Mouse (Mus musculus) limb, embryonic 11.5 days (tissue): ENCODE results near the gene Mfap2. TPM values are rescaled to one million over a fixed set of nuclear protein-coding genes. Genes with fewer than 3 reads are reported as not detected.

Experiments used
- ATAC-seq: fragments of 200-750 bp; cut with Nextera tagmentation; 2 replicates; pipeline ENCODE4 v1.8.0; 2017; ENCODE audit warnings: low read depth; ENCODE audit not compliant: insufficient number of reproducible peaks, low FRiP score, low TSS enrichment
- DNase-seq: peaks from one replicate; pipeline ENCODE4 v3.0.0-alpha.2; 2015; ENCODE audit warnings: low spot score
- H3K27ac ChIP-seq: fragments of 300-500 bp; sonication (generic); replicated peaks from 2 replicates; pipeline ENCODE4 v1.5.1; 2014; ENCODE audit warnings: low read depth, mild to moderate bottlenecking, low read length
- H3K27me3 ChIP-seq: fragments of 300-500 bp; sonication (generic); 2 replicates; pipeline ENCODE4 v1.6.1; 2014; ENCODE audit warnings: mild to moderate bottlenecking, low read length, mixed read lengths; ENCODE audit not compliant: control insufficient read depth, insufficient read depth
- H3K36me3 ChIP-seq: fragments of 300-500 bp; sonication (generic); 2 replicates; pipeline ENCODE4 v1.6.1; 2014; ENCODE audit warnings: mild to moderate bottlenecking, low read length, moderate library complexity, mixed read lengths; ENCODE audit not compliant: control insufficient read depth, insufficient read depth
- H3K4me1 ChIP-seq: fragments of 300-500 bp; sonication (generic); 2 replicates; pipeline ENCODE4 v1.6.1; 2014; ENCODE audit warnings: low read length, mixed read lengths; ENCODE audit not compliant: control insufficient read depth, insufficient read depth
- H3K4me2 ChIP-seq: fragments of 300-500 bp; sonication (generic); 2 replicates; pipeline ENCODE4 v1.6.1; 2014; ENCODE audit warnings: low read depth, mild to moderate bottlenecking, moderate library complexity; ENCODE audit not compliant: severe bottlenecking
- H3K4me3 ChIP-seq: fragments of 300-500 bp; sonication (generic); 2 replicates; pipeline ENCODE4 v1.5.1; 2014; ENCODE audit warnings: low read depth, low read length
- H3K9ac ChIP-seq: fragments of 300-500 bp; sonication (generic); 2 replicates; pipeline ENCODE4 v1.6.1; 2014; ENCODE audit warnings: mild to moderate bottlenecking, low read length
- H3K9me3 ChIP-seq: fragments of 300-500 bp; sonication (generic); 2 replicates; pipeline ENCODE4 v1.6.1; 2016; ENCODE audit warnings: low read length; ENCODE audit not compliant: control insufficient read depth
- WGBS: fragments of 180-500 bp; shearing (Covaris S2); extraction: QIAGEN DNeasy Blood & Tissue Kit; methylation state at CpG from one replicate; pipeline ENCODE4 v1.1.7; 2014; 5-methylcytosine and 5-hydroxymethylcytosine counted together
- polyA plus RNA-seq: library from polyadenylated mRNA; unstranded; fragments of >200 nt; fragmentation: Nextera tagmentation; extraction: Ambion mirVana; gene quantifications from 2 replicates; pipeline ENCODE4 v1.2.1, GENCODE M21; 2014

Mfap2 gene
- 485 and 517 TPM in 2 replicates for polyA plus RNA-seq

DNA sequence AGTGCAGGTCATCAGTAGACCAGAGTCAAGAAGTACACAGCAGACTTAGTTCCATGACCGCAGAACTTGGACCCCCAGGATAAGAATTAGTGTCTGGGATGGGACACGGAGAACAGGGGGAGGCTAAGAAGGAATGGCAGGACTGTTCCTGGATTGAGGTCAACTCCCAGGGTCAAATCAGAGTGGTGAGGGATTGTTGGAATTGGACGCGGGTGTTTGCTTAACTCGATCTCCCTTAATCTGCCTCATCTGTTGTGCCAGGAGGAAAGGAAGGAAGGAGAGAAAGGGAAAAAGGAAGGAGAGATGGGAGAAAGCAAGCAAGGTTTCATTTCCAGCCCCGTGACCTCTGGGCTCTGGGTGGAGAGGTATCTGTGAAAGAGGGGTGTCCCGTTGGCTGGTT, at the start of gene Mfap2:
Gene Mfap2, plus strand, starts transcription at position 301 of the 400 bp plus-strand sequence.
- Histone ChIP-seq H3K9me3 (no peaks in the 10 kb centered on the region), H3K9ac (peak within 1 kb of the TSS; percentile 75), H3K36me3 (peaks cover 30% of the 10 kb centered on the region), H3K27ac (peak within 1 kb of the TSS; percentile 74), H3K4me1 (peaks cover 17% of the 10 kb centered on the region), H3K4me2 (peak within 1 kb of the TSS; percentile 93), H3K27me3 (no peaks in the 10 kb centered on the region), H3K4me3 (peak within 1 kb of the TSS; percentile 54)
- ATAC-seq (no peak), DNase-seq (no peak)
- WGBS = 14% methylated on average over 7 of the region's 7 CpGs

DNA sequence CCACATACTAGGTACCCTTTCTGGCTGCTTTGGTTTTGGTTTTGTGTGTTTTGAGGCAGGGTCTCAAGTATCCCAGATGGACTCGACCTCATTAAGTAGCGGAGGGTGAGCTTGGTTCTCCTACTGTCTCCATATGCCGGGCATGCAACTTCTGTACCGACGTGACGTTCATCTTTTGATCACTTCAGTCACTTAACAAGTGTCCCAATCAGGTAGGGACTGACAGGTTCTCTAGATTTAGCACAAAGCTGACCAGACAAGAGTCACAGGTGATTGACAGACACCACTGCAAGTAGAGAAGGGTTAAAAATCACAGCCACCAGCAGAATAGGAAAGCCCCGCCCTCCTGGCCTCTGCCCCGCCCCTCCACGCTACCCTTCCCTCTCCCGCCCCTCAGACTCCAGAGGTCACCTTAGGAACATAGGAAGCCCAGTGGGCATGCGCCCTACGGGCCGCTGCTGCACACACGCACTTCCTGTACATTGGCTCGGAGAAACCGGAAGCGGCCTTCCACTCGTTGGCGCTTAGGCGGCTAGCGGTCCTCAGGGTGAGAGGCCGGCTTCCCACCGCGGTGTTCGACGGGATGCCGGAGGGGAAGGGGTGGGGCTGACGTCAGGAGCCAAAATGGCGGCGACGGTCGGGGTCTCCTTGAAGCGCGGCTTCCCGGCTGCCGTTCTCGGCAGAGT, 49.3 kb upstream of the Mfap2 start, which contains the start of gene Sdhb:
Gene Sdhb, plus strand, starts transcription at position 423 of the 686 bp plus-strand sequence.
- peak within 1 kb of the TSS; percentile 96 for H3K4me3 ChIP-seq
- no peak within 1 kb of the TSS; the same call in 1 of the 2 replicates for H3K27ac ChIP-seq
- 3% methylated on average over 37 of the region's 37 CpGs for WGBS
- H3K9me3 ChIP-seq = no peaks in the 10 kb centered on the region
- no peaks in the 10 kb centered on the region for H3K27me3 ChIP-seq
- no peaks in the 10 kb centered on the region for H3K36me3 ChIP-seq
- DNase-seq (peak; percentile 97), ATAC-seq (peak; percentile 91)
- peak within 1 kb of the TSS; percentile 92 for H3K4me2 ChIP-seq
- H3K4me1 ChIP-seq = peaks cover 8% of the 10 kb centered on the region; the same call in 1 of the 2 replicates
- peak within 1 kb of the TSS; percentile 92 for H3K9ac ChIP-seq

DNA sequence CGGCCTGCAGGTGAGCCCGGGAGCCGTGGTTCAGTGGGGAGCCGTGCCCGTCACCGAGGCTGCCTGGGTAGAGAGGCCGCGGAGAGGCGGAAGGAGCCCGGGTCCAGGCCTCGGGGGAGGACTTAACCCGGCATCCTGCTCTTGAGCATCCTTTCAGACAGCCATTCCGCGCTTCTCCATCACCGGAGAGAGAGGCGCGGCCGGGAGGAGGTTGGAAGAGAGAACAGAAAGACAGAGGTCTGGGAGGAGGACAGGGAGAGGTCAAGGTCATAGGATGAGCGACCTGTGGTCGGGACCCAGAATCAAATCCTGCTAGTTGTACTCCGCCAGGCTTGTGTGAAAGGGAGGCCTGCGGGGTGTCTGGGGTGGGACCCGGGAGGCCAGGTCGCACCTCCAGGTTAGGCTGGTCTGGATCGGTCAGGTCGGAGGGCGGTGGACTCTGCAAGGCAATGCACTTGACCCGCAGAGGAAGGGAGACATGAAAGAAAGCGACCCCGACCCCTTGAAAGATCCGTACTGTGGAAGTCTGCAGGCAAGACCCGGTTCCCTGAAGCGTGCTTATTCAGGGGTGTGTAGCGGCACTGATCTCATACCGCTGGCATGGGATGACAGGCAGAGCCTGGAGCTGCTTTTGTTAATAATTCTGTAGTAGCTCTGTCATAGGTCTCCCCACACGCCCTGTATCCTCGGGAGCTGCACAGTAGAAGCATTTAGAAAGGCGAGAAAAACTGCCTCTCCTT, 48.6 kb upstream of the Mfap2 start:
- Histone ChIP-seq H3K27me3 (no peaks in the 10 kb centered on the region), H3K4me2 (peak overlapping the region; percentile 92), H3K27ac (no peak overlapping the region; the same call in 1 of the 2 replicates), H3K4me1 (peaks cover 8% of the 10 kb centered on the region; the same call in 1 of the 2 replicates), H3K9ac (peak overlapping the region; percentile 92), H3K9me3 (no peaks in the 10 kb centered on the region), H3K36me3 (no peaks in the 10 kb centered on the region), H3K4me3 (peak overlapping the region; percentile 96)
- no peak for DNase-seq
- WGBS = 2% methylated on average over 38 of the region's 38 CpGs
- ATAC-seq = peak; percentile 14; the same call in 1 of the 2 replicates

DNA sequence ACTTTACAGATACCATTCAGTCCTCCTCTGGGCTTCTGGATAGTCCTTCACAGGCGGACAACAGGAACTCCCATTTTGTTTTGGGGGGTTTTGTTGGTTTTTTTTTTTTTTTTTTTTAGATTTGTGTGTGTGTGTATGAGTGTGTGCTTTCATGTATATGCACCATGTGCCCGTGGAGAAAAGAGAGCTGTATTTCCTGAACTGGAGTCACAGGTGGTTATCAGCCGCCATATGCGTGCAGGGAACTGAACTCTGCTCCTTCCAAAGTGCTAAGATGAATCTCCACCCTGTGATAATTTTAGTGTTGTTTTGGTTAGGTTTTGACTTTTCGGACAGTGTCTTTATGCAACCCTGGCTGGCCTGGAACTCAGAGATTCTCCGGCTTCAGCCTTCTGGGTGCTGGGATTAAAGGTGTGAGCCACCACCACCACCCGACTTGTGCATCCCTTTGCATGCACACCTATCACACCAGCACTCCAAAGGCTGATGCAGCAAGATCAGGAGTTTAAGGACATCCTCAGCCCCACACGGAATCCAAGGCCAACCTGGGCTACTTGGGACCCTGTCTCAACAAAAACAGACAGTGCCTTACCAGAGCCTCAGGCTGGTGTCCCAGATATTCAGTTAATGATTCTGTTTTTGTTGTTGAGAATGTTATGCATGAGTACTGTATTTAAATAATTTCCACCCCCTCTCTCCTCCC, 47.9 kb upstream of the Mfap2 start:
- H3K4me3 ChIP-seq = peak overlapping the region; percentile 96
- H3K36me3 ChIP-seq = no peaks in the 10 kb centered on the region
- peak overlapping the region; percentile 92 for H3K4me2 ChIP-seq
- no peak for ATAC-seq
- H3K9me3 ChIP-seq = no peaks in the 10 kb centered on the region
- peak overlapping the region; percentile 92 for H3K9ac ChIP-seq
- WGBS = 76% methylated on average over 8 of the region's 8 CpGs
- DNase-seq = no peak
- no peak overlapping the region for H3K27ac ChIP-seq
- peaks cover 8% of the 10 kb centered on the region; the same call in 1 of the 2 replicates for H3K4me1 ChIP-seq
- no peaks in the 10 kb centered on the region for H3K27me3 ChIP-seq

DNA sequence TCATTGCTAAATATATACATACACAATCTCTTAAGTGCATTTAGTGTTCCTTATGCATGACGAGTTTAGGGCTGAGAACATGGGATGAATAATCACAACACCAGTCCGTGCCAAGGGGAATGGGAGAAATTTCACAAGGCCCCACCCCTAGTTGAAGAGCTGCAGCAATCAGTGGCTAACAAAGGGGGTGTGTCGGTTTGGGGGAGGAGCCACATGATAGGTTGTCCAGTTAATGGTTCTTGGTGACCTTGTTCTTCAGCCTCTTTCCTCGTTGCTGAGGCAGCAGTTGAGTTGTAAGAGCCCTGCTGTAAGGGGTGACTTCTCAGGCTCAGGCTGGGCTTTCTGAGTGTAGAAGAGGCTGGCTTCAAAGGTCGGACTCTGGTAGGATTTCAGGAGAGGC, 47.3 kb upstream of the Mfap2 start:
- no peaks in the 10 kb centered on the region for H3K27me3 ChIP-seq
- no peak overlapping the region for H3K4me2 ChIP-seq
- WGBS = 42% methylated on average over 5 of the region's 5 CpGs
- ATAC-seq = no peak
- no peaks in the 10 kb centered on the region for H3K9me3 ChIP-seq
- no peak overlapping the region for H3K4me3 ChIP-seq
- no peak overlapping the region for H3K9ac ChIP-seq
- no peak overlapping the region for H3K27ac ChIP-seq
- H3K4me1 ChIP-seq = peaks cover 8% of the 10 kb centered on the region; the same call in 1 of the 2 replicates
- H3K36me3 ChIP-seq = no peaks in the 10 kb centered on the region
- no peak for DNase-seq

DNA sequence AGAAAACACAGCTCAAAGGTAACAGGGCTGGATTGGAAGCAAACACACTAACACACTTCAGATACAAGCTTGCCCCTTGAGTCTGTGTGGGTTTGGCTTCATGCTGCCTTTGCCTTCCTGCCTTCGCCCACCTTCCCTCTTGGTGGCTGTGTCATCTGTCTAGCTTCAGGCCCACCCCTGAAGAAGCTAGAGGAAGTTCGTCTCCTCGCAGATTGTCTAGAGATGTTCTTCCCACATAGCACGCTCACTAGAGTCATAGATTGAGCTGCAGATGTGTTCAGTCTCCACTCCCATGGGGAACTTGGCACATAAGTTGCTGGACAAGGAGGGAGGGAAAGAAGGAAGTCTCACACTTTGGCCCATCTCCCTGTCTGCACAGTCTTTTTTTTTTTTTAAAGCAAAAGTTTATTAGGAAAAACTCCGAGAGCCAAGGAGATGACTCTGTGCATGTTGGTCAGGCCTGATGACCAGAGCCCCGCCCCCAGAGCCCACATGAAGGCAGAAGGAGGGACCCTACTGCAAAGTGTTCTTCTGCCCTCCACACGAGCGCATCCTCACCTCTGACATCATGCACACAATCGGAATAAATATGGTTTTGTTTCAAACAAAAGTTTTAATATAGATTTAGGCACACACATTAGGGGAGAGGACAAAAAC, 46.1 kb upstream of the Mfap2 start:
- Histone ChIP-seq H3K4me2 (no peak overlapping the region), H3K4me1 (peaks cover 8% of the 10 kb centered on the region; the same call in 1 of the 2 replicates), H3K9me3 (no peaks in the 10 kb centered on the region), H3K9ac (no peak overlapping the region), H3K27me3 (no peaks in the 10 kb centered on the region), H3K27ac (no peak overlapping the region), H3K4me3 (no peak overlapping the region), H3K36me3 (no peaks in the 10 kb centered on the region)
- DNase-seq (no peak), ATAC-seq (no peak)
- 87% methylated on average over 9 of the region's 9 CpGs for WGBS

DNA sequence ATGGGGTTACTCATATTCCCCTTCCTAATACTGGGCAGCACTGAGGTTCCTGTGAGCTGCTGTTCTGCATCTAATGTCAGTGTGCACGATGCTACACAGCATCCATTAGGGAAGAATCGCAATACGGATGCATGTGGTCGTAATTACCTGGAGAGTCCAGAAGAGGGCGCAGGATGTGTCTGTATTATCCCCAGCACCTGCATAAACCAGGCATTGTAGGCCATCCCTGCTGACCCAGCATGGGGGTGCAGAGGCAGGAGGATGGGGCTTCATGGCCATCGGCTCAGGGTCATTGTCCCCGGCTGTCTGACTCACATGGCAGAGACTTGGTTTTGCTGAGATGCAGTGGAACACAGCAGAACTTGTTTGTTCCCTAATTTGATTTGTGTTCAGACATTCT, 45.6 kb upstream of the Mfap2 start:
- peaks cover 8% of the 10 kb centered on the region; the same call in 1 of the 2 replicates for H3K4me1 ChIP-seq
- no peaks in the 10 kb centered on the region for H3K9me3 ChIP-seq
- H3K27me3 ChIP-seq = no peaks in the 10 kb centered on the region
- no peak for ATAC-seq
- no peaks in the 10 kb centered on the region for H3K36me3 ChIP-seq
- H3K9ac ChIP-seq = no peak overlapping the region
- H3K4me3 ChIP-seq = no peak overlapping the region
- no peak overlapping the region for H3K4me2 ChIP-seq
- H3K27ac ChIP-seq = no peak overlapping the region
- WGBS = 25% methylated on average over 7 of the region's 7 CpGs
- peak; percentile 81 for DNase-seq
